Mouse (Mus musculus) ovary, postnatal 10 days (tissue): ENCODE data around the gene Camta1.

ENCODE experiments used
- DNase-seq: peaks from one replicate; pipeline ENCODE4 v3.0.0; 2022; ENCODE audit warnings: low spot score

The Camta1 gene

GRCm38 (mm10) chr4:151111226-151111625 is 750.5 kb downstream of the Camta1 start:
- no peak for DNase-seq

DNA sequence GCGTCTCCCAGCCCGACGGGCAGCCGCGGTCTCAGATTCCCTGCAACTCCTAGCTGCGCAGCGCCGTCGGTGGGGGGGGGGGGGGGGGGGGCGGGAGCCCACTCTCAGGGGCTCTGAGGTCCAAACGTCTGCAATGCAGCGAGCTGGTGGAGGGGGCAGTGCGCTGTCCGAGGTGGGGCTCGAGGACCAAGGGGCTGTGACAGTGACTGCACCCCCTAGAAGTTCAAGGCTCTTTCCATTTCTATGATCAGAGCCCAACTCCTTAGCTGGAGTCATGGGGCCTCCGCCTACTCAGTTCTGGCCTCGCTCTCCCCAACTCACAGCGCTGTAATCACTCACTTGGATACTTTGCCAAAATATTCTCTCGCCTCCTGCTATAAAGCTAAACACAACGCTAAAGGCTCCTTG is 752.8 kb downstream of the Camta1 start:
- no peak for DNase-seq

DNA sequence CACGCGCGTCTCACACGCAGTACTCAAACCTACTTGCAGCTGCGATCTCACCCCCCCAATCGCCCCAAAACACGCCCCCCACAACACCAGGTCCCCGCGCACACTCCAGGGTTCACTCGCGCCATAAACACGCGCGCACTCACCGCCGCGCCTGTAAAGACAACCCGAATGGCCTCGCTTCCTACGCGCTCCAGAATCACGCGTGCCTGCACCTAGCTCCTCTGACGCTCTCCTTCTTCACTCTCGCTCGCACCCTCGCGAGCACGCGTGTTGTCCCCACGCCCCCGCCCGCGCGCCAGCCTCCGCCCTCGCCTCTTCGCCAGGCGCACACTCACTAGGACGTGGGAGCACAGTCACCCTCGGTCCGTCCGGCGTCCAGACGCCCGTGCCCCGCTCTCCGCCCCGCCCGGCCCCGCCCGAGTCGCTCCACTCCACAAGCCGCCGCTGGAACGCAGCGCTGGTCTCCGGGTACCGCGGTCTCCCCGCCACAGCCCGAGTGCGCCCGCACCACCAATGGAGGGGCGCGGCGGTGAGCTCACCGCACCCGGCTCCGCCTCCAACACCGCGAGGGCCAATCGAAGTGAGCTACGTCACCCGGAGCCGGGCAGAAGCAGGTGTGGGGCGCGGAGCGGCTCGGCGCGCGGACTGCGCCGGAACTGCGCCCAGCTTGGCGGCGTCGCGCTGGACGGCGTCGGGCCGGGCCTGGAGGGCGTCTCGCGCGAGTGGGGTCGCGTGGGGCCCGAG is 753.5 kb downstream of the Camta1 start:
- peak; percentile 62 for DNase-seq

DNA sequence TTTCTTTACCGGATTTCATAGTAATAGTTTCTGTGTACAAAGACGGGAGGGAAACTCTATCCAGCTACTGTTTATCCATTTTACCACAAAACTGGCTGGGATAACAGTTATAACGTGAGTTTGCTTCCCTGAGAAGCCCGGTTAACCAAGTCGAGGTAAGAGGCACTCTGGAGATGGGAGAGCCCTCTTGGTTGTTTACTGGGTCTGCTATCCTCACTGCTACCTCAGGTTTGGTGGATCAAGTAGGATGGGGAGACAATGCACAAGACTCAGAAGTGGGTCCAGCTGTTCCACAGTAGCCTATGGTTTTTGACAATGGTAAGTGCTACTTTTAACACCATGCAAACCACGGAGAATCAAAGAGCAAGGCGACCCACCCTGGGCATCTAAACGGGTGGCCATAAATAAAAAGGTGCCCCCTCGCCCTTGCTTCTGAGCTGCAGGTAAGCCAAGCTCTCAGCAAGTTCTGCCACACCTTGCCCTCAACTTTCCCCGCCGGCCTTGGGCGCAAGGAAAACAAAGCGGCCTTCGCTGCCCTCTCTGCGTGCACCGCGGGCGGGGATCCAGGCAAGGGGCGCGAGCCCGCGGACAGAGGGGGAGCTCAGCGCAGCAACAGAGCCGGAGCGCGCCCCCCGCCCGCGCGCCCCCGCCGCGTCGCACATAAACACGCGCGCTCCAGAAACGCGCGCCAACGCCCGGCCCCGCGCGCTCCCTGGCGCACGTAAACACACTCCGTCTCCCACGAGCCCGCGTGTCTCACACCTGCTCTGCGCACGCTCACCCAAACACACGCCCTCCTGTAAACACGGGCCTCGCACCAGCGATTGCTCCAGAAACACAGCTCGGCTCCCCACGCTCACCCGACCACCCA is 754.3 kb downstream of the Camta1 start:
- DNase-seq: no peak

- DNase-seq: no peak
Measured at GRCm38 (mm10) chr4:151106468-151106867, 755.2 kb downstream of the Camta1 start.

GRCm38 (mm10) chr4:151105886-151106285 is 755.8 kb downstream of the Camta1 start:
- DNase-seq: no peak

DNA sequence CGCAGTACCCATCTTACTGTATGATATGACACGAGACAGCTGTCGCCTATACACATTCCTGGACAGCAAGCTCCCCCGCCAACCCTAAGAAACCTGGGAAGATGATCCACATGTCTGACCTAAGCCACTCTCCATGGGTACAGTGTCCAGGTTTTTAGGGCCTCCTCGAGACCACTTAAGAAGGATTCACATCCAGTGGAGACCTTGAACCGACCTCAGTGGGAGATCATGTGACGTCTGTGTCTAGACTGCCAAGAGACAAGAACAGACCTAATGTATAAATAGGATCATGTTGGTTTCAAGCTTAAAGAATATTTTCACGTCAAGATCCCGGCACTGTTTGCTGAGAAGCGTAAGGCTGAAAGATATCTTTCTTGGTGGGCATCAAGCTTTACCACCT is 757.5 kb downstream of the Camta1 start:
- no peak for DNase-seq

DNA sequence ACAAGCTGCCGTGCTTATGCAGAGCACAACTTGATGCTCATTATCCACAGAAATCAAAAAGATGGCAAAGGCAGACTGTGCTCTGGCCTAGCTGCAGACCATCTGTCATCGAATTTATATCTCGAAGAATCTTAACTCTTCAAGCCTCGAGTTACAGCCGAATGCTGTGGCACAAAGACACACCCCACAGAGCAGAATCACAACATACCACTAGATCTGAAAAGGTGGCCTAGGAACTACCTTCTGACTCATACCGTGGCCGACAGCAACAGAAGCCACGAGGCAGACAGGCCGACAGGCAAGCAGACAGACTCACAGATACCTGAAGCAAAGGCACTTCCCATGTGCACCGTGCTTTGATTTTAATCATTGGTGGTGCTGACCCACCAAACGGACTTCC is 758.0 kb downstream of the Camta1 start:
- no peak for DNase-seq

DNA sequence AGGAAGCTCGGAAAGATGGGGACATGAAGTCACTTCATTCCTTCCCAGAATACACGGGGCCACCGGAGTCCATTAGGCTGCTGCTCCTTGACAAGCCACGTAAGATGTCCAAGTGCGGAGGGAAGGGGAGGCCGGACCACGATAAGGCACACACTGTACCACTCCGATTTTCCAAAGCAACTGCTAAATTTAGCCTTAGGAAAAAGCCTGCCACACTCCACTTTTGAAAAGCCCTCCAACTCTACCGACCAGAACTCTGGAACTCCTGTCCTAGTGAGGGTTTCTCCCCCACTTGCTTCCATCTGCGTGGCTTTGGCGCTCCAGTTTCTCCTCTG is 764.6 kb downstream of the Camta1 start:
- no peak for DNase-seq

GRCm38 (mm10) chr4:151096334-151097103 is 765.2 kb downstream of the Camta1 start:
- no peak for DNase-seq

- no peak for DNase-seq
Measured at GRCm38 (mm10) chr4:151095207-151095606, 766.5 kb downstream of the Camta1 start.

- no peak for DNase-seq
Measured at GRCm38 (mm10) chr4:151089270-151089669, 772.4 kb downstream of the Camta1 start, which contains the start of gene Gm13090. Gene Gm13090 (plus strand): TSS chr4:151089570.

DNA sequence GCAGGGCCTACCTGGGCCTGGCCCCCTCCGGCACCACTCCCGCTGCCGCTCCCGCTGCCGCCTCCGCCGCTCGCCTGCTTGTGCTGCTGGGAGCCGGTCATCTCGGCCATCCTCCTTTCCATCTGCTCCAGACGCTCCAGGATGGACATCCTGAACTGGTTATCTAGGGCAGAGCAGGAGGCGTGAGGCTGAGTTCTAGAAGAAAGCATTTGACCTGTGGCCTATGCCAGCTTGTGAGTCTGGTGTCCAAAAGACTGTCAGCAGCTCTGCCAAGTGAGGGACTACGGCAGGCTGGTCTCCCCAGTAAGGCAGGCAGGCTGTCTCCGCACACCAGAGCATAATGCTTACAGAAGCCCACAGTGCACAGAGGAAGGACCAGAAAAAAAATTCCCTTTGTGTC is 772.9 kb downstream of the Camta1 start:
- no peak for DNase-seq

DNA sequence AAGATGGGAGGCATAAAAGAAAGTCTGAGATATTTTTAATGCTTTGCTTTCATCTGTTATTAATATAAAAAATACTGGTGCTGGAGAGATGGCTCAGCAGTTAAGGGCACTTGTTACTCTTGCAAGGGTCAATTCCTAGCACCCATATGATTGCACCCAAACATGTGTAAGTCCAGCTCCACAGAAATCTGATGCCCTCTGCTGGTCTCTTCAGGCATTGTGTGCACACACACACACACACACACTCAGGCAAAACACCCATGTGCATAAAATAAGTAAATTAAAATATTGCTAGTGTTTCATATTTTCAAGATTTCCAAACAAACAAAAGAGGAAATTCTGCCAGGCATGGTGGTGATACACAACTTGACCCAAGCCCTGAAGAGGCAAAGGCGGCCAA is 774.3 kb downstream of the Camta1 start:
- DNase-seq: no peak

DNA sequence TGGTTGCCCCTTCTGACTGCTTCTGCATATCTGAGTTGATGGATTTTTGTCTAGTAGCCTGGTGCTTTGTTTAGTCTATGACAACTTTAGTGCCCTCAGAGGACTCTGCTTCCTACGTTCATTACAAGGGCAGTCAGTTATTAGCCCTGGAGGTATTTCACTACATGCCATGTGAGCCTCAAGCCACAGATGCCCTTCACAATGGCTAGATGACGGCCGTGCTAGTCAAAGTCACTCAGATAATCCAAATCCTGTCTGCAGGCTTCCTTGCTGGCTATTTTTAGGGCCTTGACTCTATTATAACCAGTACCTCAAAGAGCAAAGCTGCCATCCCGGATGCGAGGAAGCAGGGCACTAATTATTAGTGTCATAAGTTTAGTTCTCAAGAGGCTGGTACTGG is 778.6 kb downstream of the Camta1 start:
- no peak for DNase-seq

DNA sequence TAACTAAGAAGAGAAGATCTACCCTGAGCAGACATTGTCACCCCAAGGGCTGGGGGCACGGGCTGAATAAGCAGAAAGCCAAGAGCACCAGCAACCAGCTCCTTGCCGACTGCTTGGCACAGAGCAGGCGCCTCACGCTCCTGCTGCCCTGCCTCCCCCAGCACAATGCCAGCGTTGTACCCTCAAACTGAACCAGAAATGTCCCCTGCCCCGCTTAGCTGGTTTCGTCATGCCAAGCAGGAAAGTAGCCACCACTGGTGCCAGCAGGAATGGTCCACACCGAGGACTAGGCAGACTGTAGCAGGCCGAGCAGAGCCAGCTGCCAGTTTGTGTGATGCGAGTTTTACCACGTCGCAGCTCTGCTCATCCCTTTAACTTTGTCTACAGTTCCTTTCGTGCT is 779.7 kb downstream of the Camta1 start:
- DNase-seq: no peak

DNA sequence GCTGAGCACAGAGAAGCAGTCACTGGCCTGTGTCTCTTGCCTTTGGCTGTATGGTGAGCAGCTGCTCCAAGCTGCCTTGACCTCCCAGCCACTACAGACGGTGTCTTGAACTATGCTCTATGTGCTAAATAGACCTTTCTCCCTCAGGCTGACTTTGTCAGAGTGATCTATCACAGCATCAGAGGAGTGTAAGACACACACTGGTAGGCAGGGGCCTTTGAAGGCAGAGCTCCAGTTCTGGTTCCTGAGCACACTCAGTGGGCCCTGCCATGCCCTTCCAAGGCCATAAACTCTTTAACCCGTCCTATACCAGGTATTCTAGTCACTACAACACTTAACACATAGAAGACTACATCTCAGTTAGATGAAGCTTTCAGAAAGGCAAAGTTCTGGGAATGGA is 780.3 kb downstream of the Camta1 start:
- DNase-seq: no peak

DNA sequence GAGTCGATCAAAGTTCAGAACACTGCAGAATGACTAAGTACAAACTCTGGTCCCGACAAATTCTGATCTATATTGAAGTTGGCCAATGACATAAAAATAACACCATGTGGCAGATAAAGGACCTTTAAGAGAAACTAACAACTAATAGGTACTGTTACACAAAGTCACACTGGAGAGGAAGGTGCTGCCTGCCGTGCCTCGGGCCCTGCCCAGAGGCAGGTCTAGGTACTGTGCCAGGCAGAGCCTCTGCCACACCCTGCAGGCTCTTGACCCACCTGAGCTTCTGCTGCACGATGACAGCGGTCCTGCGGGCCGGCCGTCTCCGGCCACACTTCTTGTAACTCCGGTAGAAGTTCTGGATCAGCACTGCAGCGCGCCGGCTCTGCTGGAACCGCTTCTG is 786.9 kb downstream of the Camta1 start:
- DNase-seq: no peak

- peak; percentile 69 for DNase-seq
Measured at GRCm38 (mm10) chr4:151073108-151073744, 788.5 kb downstream of the Camta1 start.

GRCm38 (mm10) chr4:151070962-151071361 is 790.7 kb downstream of the Camta1 start:
- no peak for DNase-seq

DNA sequence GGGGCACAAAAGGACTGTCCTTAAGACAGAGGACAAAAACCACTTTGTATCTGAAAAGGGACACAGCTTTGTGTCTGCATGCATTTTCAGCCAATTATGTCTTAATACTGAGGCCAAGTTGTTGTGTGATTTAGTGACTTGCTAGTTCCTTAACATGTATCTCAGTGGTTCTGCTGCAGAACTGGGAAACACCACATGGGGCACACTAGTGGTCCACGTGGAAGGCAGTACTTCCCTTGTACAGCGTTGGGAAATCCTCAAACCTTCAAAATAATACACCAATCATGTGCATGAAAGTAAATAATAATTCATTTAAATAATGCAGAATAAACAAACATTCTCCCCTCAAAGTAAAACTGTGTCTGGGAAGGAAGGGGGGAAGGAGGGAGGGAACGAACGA is 792.9 kb downstream of the Camta1 start:
- no peak for DNase-seq

GRCm38 (mm10) chr4:151059566-151059965 is 802.1 kb downstream of the Camta1 start:
- DNase-seq: no peak
